Mouse (Mus musculus) limb, embryonic 14.5 days (tissue): ENCODE data around the gene Cacna2d3. TPM values are rescaled to one million over a fixed set of nuclear protein-coding genes. Genes with fewer than 3 reads are reported as not detected.

ENCODE experiments used
- ATAC-seq: fragments of 200-750 bp; cut with Nextera tagmentation; 2 replicates; pipeline ENCODE4 v1.8.0; 2017; ENCODE audit warnings: low read depth, moderate number of reproducible peaks, moderate TSS enrichment; ENCODE audit not compliant: low FRiP score
- DNase-seq: peaks from one replicate; pipeline ENCODE4 v3.0.0-alpha.2; 2015; ENCODE audit warnings: low spot score
- H3K27ac ChIP-seq: fragments of 300-500 bp; sonication (generic); replicated peaks from 2 replicates; pipeline ENCODE4 v1.5.1; 2014; ENCODE audit warnings: low read depth, mild to moderate bottlenecking, low read length, moderate library complexity, mixed read lengths
- H3K27me3 ChIP-seq: fragments of 300-500 bp; sonication (generic); 2 replicates; pipeline ENCODE4 v1.6.1; 2014; ENCODE audit warnings: low read length, mixed read lengths; ENCODE audit not compliant: control insufficient read depth, insufficient read depth
- H3K36me3 ChIP-seq: fragments of 300-500 bp; sonication (generic); 2 replicates; pipeline ENCODE4 v1.6.1; 2014; ENCODE audit warnings: mild to moderate bottlenecking, low read length, moderate library complexity, mixed read lengths; ENCODE audit not compliant: control insufficient read depth, insufficient read depth
- H3K4me1 ChIP-seq: fragments of 300-500 bp; sonication (generic); 2 replicates; pipeline ENCODE4 v1.6.1; 2014; ENCODE audit warnings: antibody characterized with exemption, low read length, mixed read lengths; ENCODE audit not compliant: control insufficient read depth, insufficient read depth
- H3K4me2 ChIP-seq: fragments of 300-500 bp; sonication (generic); replicated peaks from 2 replicates; pipeline ENCODE4 v1.6.1; 2014; ENCODE audit warnings: low read depth, mild to moderate bottlenecking, low read length, moderate library complexity; ENCODE audit not compliant: severe bottlenecking
- H3K4me3 ChIP-seq: fragments of 300-500 bp; sonication (generic); replicated peaks from 2 replicates; pipeline ENCODE4 v1.5.1; 2014; ENCODE audit warnings: low read length
- H3K9ac ChIP-seq: fragments of 300-500 bp; sonication (generic); 2 replicates; pipeline ENCODE4 v1.6.1; 2014; ENCODE audit warnings: mild to moderate bottlenecking, low read depth, low read length, moderate library complexity; ENCODE audit not compliant: severe bottlenecking
- H3K9me3 ChIP-seq: fragments of 300-500 bp; sonication (generic); 2 replicates; pipeline ENCODE4 v1.6.1; 2016; ENCODE audit warnings: low read length; ENCODE audit not compliant: control insufficient read depth
- POLR2A ChIP-seq: fragments of 200-500 bp; IDR thresholded peaks from 2 replicates; pipeline ENCODE4 v1.8.0; 2012; ENCODE audit warnings: inconsistent platforms, mild to moderate bottlenecking, moderate library complexity, borderline replicate concordance; ENCODE audit not compliant: insufficient read depth, insufficient read length; ENCODE audit errors: extremely low read depth
- WGBS: fragments of 180-500 bp; shearing (Covaris S2); extraction: QIAGEN DNeasy Blood & Tissue Kit; methylation state at CpG from one replicate; pipeline ENCODE4 v1.1.7; 2014; 5-methylcytosine and 5-hydroxymethylcytosine counted together
- polyA plus RNA-seq, 2 experiments: library from polyadenylated mRNA; depleted of rRNA in 1 of 2; stranded (reverse) in 1 of 2; unstranded in 1 of 2; fragments of >200 nt; fragmentation: Nextera tagmentation in 1 of 2; extraction: Ambion mirVana in 1 of 2; gene quantifications; 2 replicates each; pipeline versions ENCODE4 v1.2.1 to v1.2.3; 2012 to 2014

The Cacna2d3 gene
- polyA plus RNA-seq, 2 experiments = 4.9 to 6.3 TPM

- no peaks in the 10 kb centered on the region for H3K27me3 ChIP-seq
- H3K27ac ChIP-seq = no peak overlapping the region
- peaks cover 8% of the 10 kb centered on the region for H3K4me1 ChIP-seq
- no peak for ATAC-seq
- 53% methylated on average over 2 of the region's 2 CpGs for WGBS
- H3K4me2 ChIP-seq = no peak overlapping the region
- peak; percentile 58 for DNase-seq
- H3K4me3 ChIP-seq = no peak overlapping the region
- TF ChIP-seq POLR2A = no peak
- no peak overlapping the region for H3K9ac ChIP-seq
- no peaks in the 10 kb centered on the region for H3K9me3 ChIP-seq
- H3K36me3 ChIP-seq = no peaks in the 10 kb centered on the region
Measured at GRCm38 (mm10) chr14:29029107-29029469, 692.6 kb downstream of the Cacna2d3 start.

- Histone ChIP-seq H3K36me3 (no peaks in the 10 kb centered on the region), H3K27ac (0 out of 2 replicates have a peak overlapping the region, but pooled peaks have one; percentile 16), H3K4me3 (no peak overlapping the region), H3K4me1 (peaks cover 8% of the 10 kb centered on the region), H3K9me3 (no peaks in the 10 kb centered on the region), H3K9ac (no peak overlapping the region), H3K27me3 (no peaks in the 10 kb centered on the region), H3K4me2 (no peak overlapping the region)
- TF ChIP-seq POLR2A = no peak
- whole genome bisulfite sequencing = 20% methylated on average over 6 of the region's 6 CpGs
- ATAC-seq (no peak), DNase-seq (peak; percentile 59)
Measured at GRCm38 (mm10) chr14:29028391-29029106, 693.1 kb downstream of the Cacna2d3 start.

GRCm38 (mm10) chr14:29027276-29027675 is 694.4 kb downstream of the Cacna2d3 start:
- Histone ChIP-seq H3K27me3 (no peaks in the 10 kb centered on the region), H3K9ac (no peak overlapping the region), H3K4me1 (peaks cover 8% of the 10 kb centered on the region), H3K9me3 (no peaks in the 10 kb centered on the region), H3K4me2 (no peak overlapping the region), H3K4me3 (no peak overlapping the region), H3K36me3 (no peaks in the 10 kb centered on the region), H3K27ac (no peak overlapping the region)
- no peak for ATAC-seq
- DNase-seq = no peak
- no peak for TF ChIP-seq POLR2A
- 88% methylated on average over 5 of the region's 5 CpGs for WGBS

GRCm38 (mm10) chr14:29025335-29025734 is 696.3 kb downstream of the Cacna2d3 start:
- H3K4me1 ChIP-seq = peaks cover 8% of the 10 kb centered on the region; the same call in 1 of the 2 replicates
- no peak overlapping the region for H3K4me2 ChIP-seq
- no peaks in the 10 kb centered on the region for H3K27me3 ChIP-seq
- ATAC-seq (no peak), DNase-seq (no peak)
- no peaks in the 10 kb centered on the region for H3K9me3 ChIP-seq
- WGBS = 80% methylated on average over 6 of the region's 6 CpGs
- H3K36me3 ChIP-seq = no peaks in the 10 kb centered on the region
- no peak overlapping the region for H3K4me3 ChIP-seq
- no peak overlapping the region for H3K27ac ChIP-seq
- H3K9ac ChIP-seq = no peak overlapping the region
- TF ChIP-seq POLR2A = no peak

- Histone ChIP-seq H3K36me3 (no peaks in the 10 kb centered on the region), H3K9me3 (no peaks in the 10 kb centered on the region), H3K4me1 (peaks cover 4% of the 10 kb centered on the region; the same call in 1 of the 2 replicates), H3K27me3 (no peaks in the 10 kb centered on the region), H3K27ac (no peak overlapping the region), H3K9ac (no peak overlapping the region), H3K4me2 (no peak overlapping the region), H3K4me3 (no peak overlapping the region)
- TF ChIP-seq POLR2A = no peak
- 87% methylated on average over 4 of the region's 4 CpGs for WGBS
- DNase-seq (no peak), ATAC-seq (no peak)
Measured at GRCm38 (mm10) chr14:29023246-29023645, 698.4 kb downstream of the Cacna2d3 start.
